Mouse (Mus musculus) midbrain, embryonic 11.5 days (tissue): ENCODE results near the gene Rcc1l. TPM values are rescaled to one million over a fixed set of nuclear protein-coding genes. Genes with fewer than 3 reads are reported as not detected.

Experiments
- ATAC-seq: fragments of 200-750 bp; cut with Nextera tagmentation; 2 replicates; pipeline ENCODE4 v1.8.0; 2017; ENCODE audit warnings: moderate TSS enrichment, moderate library complexity; ENCODE audit not compliant: low FRiP score
- DNase-seq: peaks from one replicate; pipeline ENCODE4 v3.0.0; 2015; ENCODE audit warnings: low spot score; ENCODE audit errors: missing footprints
- H3K27ac ChIP-seq: fragments of 300-500 bp; sonication (generic); 2 replicates; pipeline ENCODE4 v1.5.1; 2014; ENCODE audit warnings: low read depth, low read length
- H3K27me3 ChIP-seq: fragments of 300-500 bp; sonication (generic); 2 replicates; pipeline ENCODE4 v1.6.1; 2014; ENCODE audit warnings: mild to moderate bottlenecking, low read length, moderate library complexity, mixed read lengths; ENCODE audit not compliant: control insufficient read depth, insufficient read depth
- H3K36me3 ChIP-seq: fragments of 300-500 bp; sonication (generic); 2 replicates; pipeline ENCODE4 v1.6.1; 2014; ENCODE audit warnings: mild to moderate bottlenecking, low read length, moderate library complexity, mixed read lengths; ENCODE audit not compliant: control insufficient read depth, insufficient read depth
- H3K4me1 ChIP-seq: fragments of 300-500 bp; sonication (generic); 2 replicates; pipeline ENCODE4 v1.6.1; 2014; ENCODE audit warnings: low read length; ENCODE audit not compliant: control insufficient read depth, insufficient read depth
- H3K4me2 ChIP-seq: fragments of 300-500 bp; sonication (generic); 2 replicates; pipeline ENCODE4 v1.6.1; 2014; ENCODE audit warnings: mild to moderate bottlenecking, moderate library complexity
- H3K4me3 ChIP-seq: fragments of 300-500 bp; sonication (generic); 2 replicates; pipeline ENCODE4 v1.5.1; 2014; ENCODE audit warnings: low read depth, low read length
- H3K9ac ChIP-seq: fragments of 300-500 bp; sonication (generic); 2 replicates; pipeline ENCODE4 v1.6.1; 2014; ENCODE audit warnings: low read length
- H3K9me3 ChIP-seq: fragments of 300-500 bp; sonication (generic); 2 replicates; pipeline ENCODE4 v1.6.1; 2016; ENCODE audit warnings: low read length; ENCODE audit not compliant: control insufficient read depth
- WGBS: fragments of 180-500 bp; shearing (Covaris S2); extraction: QIAGEN DNeasy Blood & Tissue Kit; methylation state at CpG from one replicate; pipeline ENCODE4 v1.1.7; 2014; 5-methylcytosine and 5-hydroxymethylcytosine counted together
- polyA plus RNA-seq: library from polyadenylated mRNA; unstranded; fragments of >200 nt; fragmentation: Nextera tagmentation; extraction: Ambion mirVana; gene quantifications from 2 replicates; pipeline ENCODE4 v1.2.1, GENCODE M21; 2014

The Rcc1l gene
- polyA plus RNA-seq, 1 experiment from 2014 or later, result 27.5 TPM

- H3K27me3 ChIP-seq, result no peaks in the 10 kb centered on the region
- no peak overlapping the region for H3K4me3 ChIP-seq
- H3K9ac ChIP-seq, result no peak overlapping the region
- DNase-seq (peak; percentile 95), ATAC-seq (no peak)
- H3K4me2 ChIP-seq, result no peak overlapping the region
- no peak overlapping the region for H3K27ac ChIP-seq
- H3K36me3 ChIP-seq, result no peaks in the 10 kb centered on the region
- no peaks in the 10 kb centered on the region for H3K9me3 ChIP-seq
- H3K4me1 ChIP-seq, result peaks cover 13% of the 10 kb centered on the region; the same call in 1 of the 2 replicates
- WGBS, result 28% methylated on average over 7 of the region's 7 CpGs
Measured at GRCm38 (mm10) chr5:134179871-134180270, 3.3 kb upstream of the Rcc1l start.

DNA sequence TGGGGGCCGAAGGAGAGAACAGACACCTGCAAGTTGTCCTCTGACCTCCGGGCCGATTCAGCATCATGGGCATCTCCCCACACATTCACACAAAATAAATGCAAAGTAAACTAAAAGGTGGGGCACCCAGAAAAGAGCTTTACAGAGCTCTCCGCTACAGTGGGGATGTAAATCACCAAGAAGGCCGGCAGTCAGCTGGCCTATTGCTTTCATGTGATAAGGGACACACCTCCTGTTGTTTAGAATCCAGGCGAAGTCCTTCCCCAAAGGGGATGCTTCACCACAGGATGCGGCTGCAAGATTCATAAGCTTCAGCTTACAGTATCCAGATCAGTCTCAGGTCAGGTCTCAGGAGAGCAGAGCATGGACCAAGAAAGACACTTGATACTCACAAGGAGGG lies 2.0 kb upstream of the Rcc1l start:
- 82% methylated on average over 7 of the region's 7 CpGs for WGBS

GRCm38 (mm10) chr5:134175696-134176095 lies 878 bp downstream of the Rcc1l start:
- Histone ChIP-seq H3K4me2 (peak overlapping the region; percentile 85), H3K27ac (0 out of 2 replicates have a peak overlapping the region, but pooled peaks have one; percentile 42), H3K4me3 (peak overlapping the region; percentile 93), H3K27me3 (no peaks in the 10 kb centered on the region), H3K9ac (peak overlapping the region; percentile 81), H3K9me3 (no peaks in the 10 kb centered on the region), H3K4me1 (peaks cover 3% of the 10 kb centered on the region; the same call in 1 of the 2 replicates), H3K36me3 (no peaks in the 10 kb centered on the region)
- 9% methylated on average over 10 of the region's 10 CpGs for WGBS
- ATAC-seq, result 0 out of 2 replicates have a peak, but pooled peaks have one; percentile 10
- no peak for DNase-seq

More for the DNA sequence above, 2.0 kb upstream of the Rcc1l start:
- H3K4me3 ChIP-seq, result no peak overlapping the region
- H3K4me2 ChIP-seq, result no peak overlapping the region
- H3K9me3 ChIP-seq, result no peaks in the 10 kb centered on the region
- DNase-seq (no peak), ATAC-seq (no peak)
- peaks cover 13% of the 10 kb centered on the region; the same call in 1 of the 2 replicates for H3K4me1 ChIP-seq
- no peaks in the 10 kb centered on the region for H3K27me3 ChIP-seq
- no peak overlapping the region for H3K9ac ChIP-seq
- no peaks in the 10 kb centered on the region for H3K36me3 ChIP-seq
- no peak overlapping the region for H3K27ac ChIP-seq

GRCm38 (mm10) chr5:134173206-134173605 lies 3.4 kb downstream of the Rcc1l start:
- 43% methylated on average over 4 of the region's 4 CpGs for WGBS

DNA sequence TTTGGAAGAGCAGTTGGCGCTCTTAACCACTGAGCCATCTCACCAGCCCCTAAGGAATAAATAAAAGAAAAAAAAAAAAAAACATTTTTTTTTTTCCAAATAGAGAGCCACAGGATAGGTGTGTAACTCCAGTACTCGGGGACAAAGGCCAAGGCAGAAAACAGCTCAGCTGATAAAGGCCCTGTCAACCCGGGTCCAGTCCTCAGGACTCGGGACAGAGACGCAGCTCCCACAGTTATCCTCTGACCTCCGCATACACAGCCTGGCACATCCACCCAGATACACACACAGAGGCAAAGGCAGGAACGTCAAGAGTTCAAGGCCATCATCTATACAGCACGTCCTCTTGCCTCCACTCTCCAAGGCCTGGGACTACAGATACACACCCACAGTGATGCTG lies 6.4 kb downstream of the Rcc1l start:
- Histone ChIP-seq H3K36me3 (no peaks in the 10 kb centered on the region), H3K9ac (no peak overlapping the region), H3K27me3 (no peaks in the 10 kb centered on the region), H3K4me2 (no peak overlapping the region), H3K4me1 (no peaks in the 10 kb centered on the region), H3K4me3 (no peak overlapping the region), H3K27ac (no peak overlapping the region), H3K9me3 (no peaks in the 10 kb centered on the region)
- 95% methylated on average over 8 of the region's 8 CpGs for WGBS
- DNase-seq (no peak), ATAC-seq (no peak)

More at GRCm38 (mm10) chr5:134173206-134173605, 3.4 kb downstream of the Rcc1l start:
- no peak for DNase-seq
- no peaks in the 10 kb centered on the region for H3K9me3 ChIP-seq
- H3K4me3 ChIP-seq, result no peak overlapping the region
- no peak overlapping the region for H3K27ac ChIP-seq
- peaks cover 3% of the 10 kb centered on the region; the same call in 1 of the 2 replicates for H3K4me1 ChIP-seq
- no peaks in the 10 kb centered on the region for H3K27me3 ChIP-seq
- H3K9ac ChIP-seq, result no peak overlapping the region
- ATAC-seq, result no peak
- no peak overlapping the region for H3K4me2 ChIP-seq
- no peaks in the 10 kb centered on the region for H3K36me3 ChIP-seq

GRCm38 (mm10) chr5:134169231-134169630 lies 7.3 kb downstream of the Rcc1l start:
- H3K4me2 ChIP-seq, result no peak overlapping the region
- 90% methylated on average over 10 of the region's 10 CpGs for WGBS
- H3K9me3 ChIP-seq, result no peaks in the 10 kb centered on the region
- H3K27me3 ChIP-seq, result no peaks in the 10 kb centered on the region
- no peaks in the 10 kb centered on the region for H3K4me1 ChIP-seq
- H3K27ac ChIP-seq, result no peak overlapping the region
- DNase-seq (no peak), ATAC-seq (no peak)
- H3K9ac ChIP-seq, result no peak overlapping the region
- no peaks in the 10 kb centered on the region for H3K36me3 ChIP-seq
- H3K4me3 ChIP-seq, result no peak overlapping the region

GRCm38 (mm10) chr5:134168033-134168432 lies 8.5 kb downstream of the Rcc1l start:
- no peak overlapping the region for H3K9ac ChIP-seq
- 91% methylated on average over 9 of the region's 9 CpGs for WGBS
- H3K27me3 ChIP-seq, result no peaks in the 10 kb centered on the region
- H3K4me2 ChIP-seq, result no peak overlapping the region
- ATAC-seq, result no peak
- H3K36me3 ChIP-seq, result no peaks in the 10 kb centered on the region; the same call in 1 of the 2 replicates
- no peak overlapping the region for H3K4me3 ChIP-seq
- no peaks in the 10 kb centered on the region for H3K4me1 ChIP-seq
- DNase-seq, result no peak
- no peaks in the 10 kb centered on the region for H3K9me3 ChIP-seq
- H3K27ac ChIP-seq, result no peak overlapping the region

DNA sequence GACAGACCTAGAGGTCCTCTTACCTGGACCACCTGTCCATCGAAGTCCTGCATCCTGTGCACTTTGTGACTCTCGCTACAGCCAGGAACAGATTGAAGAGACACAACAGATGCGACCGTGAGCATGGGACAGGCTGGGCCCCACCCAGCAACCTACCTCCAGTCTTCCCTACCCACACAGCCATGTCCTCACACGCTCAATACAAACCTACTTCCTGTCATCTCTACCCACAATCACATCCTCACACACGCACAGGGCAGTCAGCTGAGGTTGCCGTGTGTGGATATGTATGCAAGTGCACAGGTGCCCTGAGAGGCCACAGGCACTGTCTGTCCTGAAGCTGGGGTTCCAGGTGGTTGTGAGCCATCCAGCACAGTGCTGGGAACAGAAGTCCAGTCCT lies 9.9 kb downstream of the Rcc1l start:
- ATAC-seq (no peak), DNase-seq (no peak)
- no peaks in the 10 kb centered on the region for H3K9me3 ChIP-seq
- peaks cover 1% of the 10 kb centered on the region; the same call in 1 of the 2 replicates for H3K36me3 ChIP-seq
- H3K4me2 ChIP-seq, result no peak overlapping the region
- 93% methylated on average over 7 of the region's 7 CpGs for WGBS
- no peak overlapping the region for H3K27ac ChIP-seq
- H3K9ac ChIP-seq, result no peak overlapping the region
- H3K27me3 ChIP-seq, result no peaks in the 10 kb centered on the region
- H3K4me3 ChIP-seq, result no peak overlapping the region
- H3K4me1 ChIP-seq, result no peaks in the 10 kb centered on the region

DNA sequence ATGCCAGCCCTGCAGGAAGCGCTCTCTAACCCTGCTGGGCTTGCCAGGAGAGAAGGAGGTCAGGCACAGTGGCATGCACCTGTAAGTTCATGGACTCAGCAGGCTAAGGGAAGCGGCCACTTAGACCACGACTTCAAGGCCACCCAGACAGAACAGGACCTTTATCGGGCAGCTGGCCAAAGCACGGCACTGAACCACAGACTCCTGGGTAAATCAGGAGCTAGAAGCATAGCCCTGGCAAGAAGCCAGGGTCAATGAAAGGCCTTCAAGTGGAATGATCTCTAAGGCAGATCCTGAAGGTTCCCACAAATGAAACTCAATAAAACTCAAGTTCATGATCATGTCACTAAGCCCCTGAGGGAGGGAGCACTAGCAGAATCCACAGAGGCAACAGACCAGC lies 11.9 kb downstream of the Rcc1l start:
- DNase-seq, result peak; percentile 44
- H3K4me3 ChIP-seq, result no peak overlapping the region
- no peak overlapping the region for H3K9ac ChIP-seq
- 90% methylated on average over 5 of the region's 5 CpGs for WGBS
- peaks cover 6% of the 10 kb centered on the region; the same call in 1 of the 2 replicates for H3K36me3 ChIP-seq
- H3K27me3 ChIP-seq, result no peaks in the 10 kb centered on the region
- H3K9me3 ChIP-seq, result no peaks in the 10 kb centered on the region
- no peaks in the 10 kb centered on the region for H3K4me1 ChIP-seq
- no peak for ATAC-seq
- no peak overlapping the region for H3K4me2 ChIP-seq
- H3K27ac ChIP-seq, result no peak overlapping the region
